In genomic region chr6:94592243-94592642, GRCm38 (mm10) we compare ENCODE assay signal across 8 mouse cellular contexts.
DNase-seq lines count a peak whose midpoint lies in the region; ATAC-seq lines count a peak whose summit lies in the region.

No protein-coding gene starts in this region.

- peak; percentile 63 for ATAC-seq in kidney, embryonic 15.5 days (replicated peaks; ENCODE audit: low FRiP score)
- peak; percentile 78 for ATAC-seq in embryonic facial prominence, embryonic 15.5 days (ENCODE audit: insufficient number of reproducible peaks, low FRiP score, low TSS enrichment, low read depth)
- no peak for ATAC-seq in neural tube, embryonic 11.5 days (ENCODE audit: insufficient read depth, low FRiP score, low TSS enrichment)

- H3K4me1 ChIP-seq in kidney, embryonic 15.5 days = peaks cover 42% of the 10 kb centered on the region
- H3K4me1 ChIP-seq in embryonic facial prominence, embryonic 15.5 days = peaks cover 30% of the 10 kb centered on the region
- H3K4me1 ChIP-seq in neural tube, embryonic 11.5 days (ENCODE audit: control insufficient read depth, insufficient read depth, low read length) = peaks cover 12% of the 10 kb centered on the region

- H3K27me3 ChIP-seq in kidney, embryonic 15.5 days = no peaks in the 10 kb centered on the region
- H3K27me3 ChIP-seq in embryonic facial prominence, embryonic 15.5 days = no peaks in the 10 kb centered on the region
- H3K27me3 ChIP-seq in neural tube, embryonic 11.5 days (ENCODE audit: control insufficient read depth, insufficient read depth, low read length) = no peaks in the 10 kb centered on the region

- H3K9ac ChIP-seq in kidney, embryonic 15.5 days = no peak overlapping the region
- H3K9ac ChIP-seq in embryonic facial prominence, embryonic 15.5 days = no peak overlapping the region
- no peak overlapping the region for H3K9ac ChIP-seq in neural tube, embryonic 11.5 days (ENCODE audit: low read length)

- H3K36me3 ChIP-seq in kidney, embryonic 15.5 days = no peaks in the 10 kb centered on the region
- H3K36me3 ChIP-seq in embryonic facial prominence, embryonic 15.5 days = no peaks in the 10 kb centered on the region
- H3K36me3 ChIP-seq in neural tube, embryonic 11.5 days (ENCODE audit: control insufficient read depth, insufficient read depth, low read length) = no peaks in the 10 kb centered on the region

- DNase-seq in kidney, adult 18-20 months = no peak
- DNase-seq in heart, postnatal 10 days = peak; percentile 70
- DNase-seq in neural tube, embryonic 11.5 days (ENCODE audit: low spot score) = peak; percentile 41
- DNase-seq in layer of hippocampus, adult 9-11 months = no peak
- DNase-seq in left cerebral cortex, adult 18-20 months (ENCODE audit: low spot score in 2 of 2) = no peak
- no peak for DNase-seq in T-cell, adult 2 months (ENCODE audit: low spot score)

- intact Hi-C loops in heart, postnatal 10 days (cut with DNase I) = no loop called here

- H3K4me3 ChIP-seq in kidney, embryonic 15.5 days (replicated peaks) = no peak overlapping the region
- H3K4me3 ChIP-seq in embryonic facial prominence, embryonic 15.5 days (replicated peaks) = no peak overlapping the region
- H3K4me3 ChIP-seq in neural tube, embryonic 11.5 days (ENCODE audit: low read depth, low read length) = no peak overlapping the region

- 10% methylated on average over 8 of the region's 8 CpGs for WGBS in kidney, embryonic 15.5 days
- WGBS in embryonic facial prominence, embryonic 15.5 days = 11% methylated on average over 8 of the region's 8 CpGs
- WGBS in neural tube, embryonic 11.5 days = 37% methylated on average over 8 of the region's 8 CpGs

- no peaks in the 10 kb centered on the region for H3K9me3 ChIP-seq in kidney, embryonic 15.5 days (replicated peaks)
- H3K9me3 ChIP-seq in embryonic facial prominence, embryonic 15.5 days (replicated peaks) = no peaks in the 10 kb centered on the region
- H3K9me3 ChIP-seq in neural tube, embryonic 11.5 days (ENCODE audit: control insufficient read depth, low read length) = no peaks in the 10 kb centered on the region

- H3K27ac ChIP-seq in kidney, embryonic 15.5 days = peak overlapping the region; percentile 37; the same call in 1 of the 2 replicates
- peak overlapping the region; percentile 44; the same call in 1 of the 2 replicates for H3K27ac ChIP-seq in embryonic facial prominence, embryonic 15.5 days (replicated peaks)
- H3K27ac ChIP-seq in neural tube, embryonic 11.5 days (ENCODE audit: low read depth, low read length) = no peak overlapping the region

- H3K4me2 ChIP-seq in kidney, embryonic 15.5 days = peak overlapping the region; percentile 14
- H3K4me2 ChIP-seq in embryonic facial prominence, embryonic 15.5 days (replicated peaks) = peak overlapping the region; percentile 22; the same call in 1 of the 2 replicates
- no peak overlapping the region for H3K4me2 ChIP-seq in neural tube, embryonic 11.5 days (ENCODE audit: low read depth)

Comparison
In these comparisons a context has a peak if more than half of its experiments do, and no peak if none do; other contexts are left out.
1. DNase-seq: peak in heart, postnatal 10 days (2 of 2) and neural tube, embryonic 11.5 days (single experiment); none in kidney, adult 18-20 months (single experiment), layer of hippocampus, adult 9-11 months (single experiment), left cerebral cortex, adult 18-20 months (0 of 2) and T-cell, adult 2 months (single experiment).